Mouse (Mus musculus) WW6 (cell line): ENCODE measurements around the gene Phyhd1.

Experiments
- DNase-seq: peaks from one replicate; pipeline ENCODE4 v3.0.0-alpha.2; 2013; ENCODE audit warnings: low read depth, low spot score

Gene Phyhd1

DNA sequence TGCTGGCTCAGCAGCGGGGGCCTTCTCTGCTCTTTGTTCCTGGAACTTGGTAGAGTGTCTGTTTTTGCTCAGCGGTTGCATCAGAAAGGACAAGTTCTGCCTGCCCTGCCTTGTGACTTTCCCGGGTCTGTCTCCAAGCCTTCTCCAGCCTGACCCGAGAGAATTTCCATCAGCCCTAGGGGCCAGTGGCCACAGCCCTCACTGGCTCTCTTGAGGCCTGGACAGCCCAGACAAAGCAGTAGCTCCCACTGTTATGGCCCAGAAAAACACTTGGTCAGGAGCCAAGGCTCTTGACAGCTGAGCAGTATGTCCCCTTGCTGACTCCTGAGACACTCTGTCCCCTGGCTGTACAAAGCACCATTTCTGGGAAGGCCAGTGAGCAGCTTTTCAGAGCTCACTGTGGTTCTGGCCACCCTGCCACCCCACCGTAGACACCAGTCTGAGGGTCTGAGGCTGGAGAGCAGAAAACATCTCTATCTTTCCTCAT, at the start of gene Phyhd1:
Gene Phyhd1, plus strand, starts transcription at position 437 of the 487 bp plus-strand sequence.
- DNase-seq: no peak

DNA sequence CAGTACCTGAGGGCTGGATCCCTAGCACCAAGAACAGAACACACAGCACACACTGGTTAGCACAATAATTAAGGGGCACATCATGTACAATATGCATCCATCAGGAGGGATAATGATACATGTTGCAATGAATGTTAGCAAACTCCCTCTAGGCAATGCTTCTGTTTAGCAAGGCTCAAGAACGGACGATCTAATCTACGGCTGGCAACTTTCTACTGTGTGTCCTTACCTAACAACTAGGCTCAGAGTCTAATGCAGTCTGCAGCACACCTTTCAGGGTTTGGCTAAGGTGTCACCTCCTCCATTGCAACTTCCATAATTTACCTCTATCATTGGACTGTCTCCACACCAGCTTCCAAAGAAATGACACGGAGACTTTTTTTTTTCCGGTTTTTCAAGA, 49.7 kb upstream of the Phyhd1 start:
- no peak for DNase-seq

DNA sequence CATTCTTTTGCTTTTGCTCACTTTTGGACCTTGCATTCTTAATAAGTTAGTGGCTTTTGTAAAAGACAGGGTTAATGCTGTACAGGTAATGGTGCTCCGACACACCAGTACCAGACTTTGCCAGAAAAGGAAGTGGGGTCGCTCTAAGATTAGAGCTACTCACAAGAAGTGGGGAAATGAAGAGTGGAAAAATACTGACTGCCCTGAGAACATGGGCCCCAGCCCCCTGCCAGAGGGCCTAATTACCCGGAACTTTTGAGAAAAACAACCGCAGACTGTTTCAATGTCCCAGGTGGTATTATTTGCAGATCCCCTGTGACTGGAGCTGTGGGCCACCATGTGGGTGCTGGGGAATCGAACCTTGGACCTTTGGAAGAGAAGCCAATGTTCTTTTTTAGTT, 30.4 kb upstream of the Phyhd1 start:
- no peak for DNase-seq

DNA sequence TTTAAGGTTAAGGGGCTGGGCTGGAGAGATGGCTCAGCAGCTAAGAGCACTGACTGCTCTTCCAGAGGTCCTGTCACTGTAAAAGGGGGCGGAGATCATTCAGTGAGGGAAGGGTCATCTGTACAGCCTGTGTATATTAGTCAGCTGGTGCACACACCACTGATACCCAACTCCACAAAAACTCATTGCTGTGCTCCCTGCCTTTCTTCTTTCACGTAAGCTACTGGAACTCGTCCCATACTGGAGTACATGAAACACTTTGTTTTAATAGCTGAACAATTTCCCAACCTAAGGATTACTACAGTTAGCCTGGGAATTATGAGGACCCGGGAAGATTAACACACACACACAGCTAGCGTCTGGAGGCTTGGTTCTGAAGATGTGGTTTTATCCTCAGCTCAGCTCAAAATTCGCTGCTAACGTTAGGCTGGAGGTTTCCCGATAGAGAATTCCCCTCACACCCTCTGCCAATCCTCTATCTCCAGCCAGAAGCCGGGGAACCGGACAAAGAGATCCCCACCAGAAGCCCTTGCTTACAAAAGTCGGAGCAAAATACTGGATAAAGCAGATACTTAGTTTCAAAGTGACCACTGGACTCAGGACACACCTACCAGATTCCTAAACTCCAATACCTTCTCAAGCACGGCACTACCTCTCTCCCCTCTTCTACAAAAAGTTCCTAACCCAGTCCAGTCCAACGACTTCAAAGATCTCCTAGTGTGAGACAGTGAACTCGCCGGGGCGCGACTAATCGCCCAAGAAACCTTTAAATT, 29.4 kb upstream of the Phyhd1 start:
- no peak for DNase-seq

DNA sequence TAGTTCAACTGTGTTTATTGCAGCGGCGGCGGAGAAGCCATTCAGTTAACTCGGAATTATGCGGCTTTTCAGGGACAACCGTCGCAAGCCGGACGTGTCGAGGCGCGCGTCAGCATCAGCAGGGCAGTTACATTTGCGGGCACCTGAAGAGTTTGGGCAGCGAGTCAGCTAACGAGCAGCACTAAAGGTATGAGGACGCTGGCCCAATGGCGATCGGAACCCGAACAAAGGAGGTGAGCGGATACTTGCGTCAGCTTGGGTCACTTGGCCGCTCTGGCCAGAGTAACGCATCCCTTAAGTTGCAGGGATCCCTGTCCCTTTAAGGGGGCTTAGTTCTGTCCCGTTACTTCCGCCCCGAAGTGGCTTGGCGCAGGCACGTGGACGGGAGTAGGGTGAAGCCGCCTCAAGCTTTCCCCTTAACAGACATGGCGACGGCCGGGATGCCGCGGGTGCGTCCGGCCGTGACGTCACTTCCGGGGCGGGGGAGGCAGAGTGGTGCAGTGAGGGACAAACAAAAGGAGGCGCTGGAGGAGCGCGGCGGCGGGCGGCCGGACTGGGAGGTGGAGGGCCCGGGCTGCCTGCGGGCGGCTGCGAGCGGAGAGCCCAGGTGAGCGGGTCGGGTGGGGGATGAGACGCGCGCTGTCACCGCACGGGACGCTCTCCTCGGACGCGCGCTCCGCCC, 28.7 kb upstream of the Phyhd1 start, which contains the start of gene Lrrc8a:
Gene Lrrc8a, plus strand, starts transcription at position 517 of the 682 bp plus-strand sequence.
- peak; percentile 87 for DNase-seq

GRCm38 (mm10) chr2:30237881-30238280, 28.1 kb upstream of the Phyhd1 start:
- no peak for DNase-seq

- DNase-seq: no peak
Measured at GRCm38 (mm10) chr2:30238906-30239465, 27.0 kb upstream of the Phyhd1 start.

- no peak for DNase-seq
Measured at GRCm38 (mm10) chr2:30239777-30240176, 26.2 kb upstream of the Phyhd1 start.

GRCm38 (mm10) chr2:30240267-30240666, 25.7 kb upstream of the Phyhd1 start, which contains the start of gene Gm28035:
Gm28035 (plus strand) TSS chr2:30240567.
- no peak for DNase-seq

DNA sequence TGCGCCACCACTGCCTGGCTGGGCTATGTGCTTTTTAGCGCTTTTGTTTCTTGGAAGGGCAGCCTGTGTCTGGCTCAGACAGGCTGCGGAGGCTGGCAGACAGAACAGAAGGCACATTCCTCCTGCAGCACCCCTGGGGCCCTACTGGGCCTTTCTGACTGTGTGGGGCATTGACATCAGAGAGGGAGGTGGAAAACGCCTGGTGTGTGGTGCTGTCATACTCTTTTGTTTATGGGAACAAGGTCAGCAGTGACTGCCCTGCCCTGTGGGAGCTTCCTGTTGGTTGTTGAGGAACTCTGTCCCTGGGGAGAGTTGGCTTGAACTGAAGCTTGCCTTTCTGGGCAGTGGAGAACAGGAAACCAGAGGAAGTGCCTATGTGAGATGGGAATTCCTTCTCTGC, 23.5 kb upstream of the Phyhd1 start:
- no peak for DNase-seq

DNA sequence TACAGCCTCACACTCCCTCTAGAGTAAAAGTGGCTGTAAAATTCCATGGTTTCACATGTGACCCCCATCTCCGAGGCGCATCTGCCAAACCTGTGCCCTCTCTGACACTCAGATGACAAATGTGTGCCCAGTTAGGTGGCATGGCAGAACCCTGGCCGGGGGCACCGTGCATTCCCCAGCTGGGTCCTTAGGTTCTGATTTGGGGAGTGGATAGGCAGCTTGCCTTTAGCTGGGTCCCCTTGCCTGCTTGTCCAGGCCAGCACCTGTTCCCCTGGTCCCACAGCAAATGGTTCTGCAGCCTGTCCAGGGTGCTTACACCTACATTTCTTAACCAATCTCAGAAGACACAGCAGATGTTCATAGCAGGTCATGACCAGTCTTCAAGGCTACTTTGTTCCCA, 22.6 kb upstream of the Phyhd1 start:
- DNase-seq: no peak

DNA sequence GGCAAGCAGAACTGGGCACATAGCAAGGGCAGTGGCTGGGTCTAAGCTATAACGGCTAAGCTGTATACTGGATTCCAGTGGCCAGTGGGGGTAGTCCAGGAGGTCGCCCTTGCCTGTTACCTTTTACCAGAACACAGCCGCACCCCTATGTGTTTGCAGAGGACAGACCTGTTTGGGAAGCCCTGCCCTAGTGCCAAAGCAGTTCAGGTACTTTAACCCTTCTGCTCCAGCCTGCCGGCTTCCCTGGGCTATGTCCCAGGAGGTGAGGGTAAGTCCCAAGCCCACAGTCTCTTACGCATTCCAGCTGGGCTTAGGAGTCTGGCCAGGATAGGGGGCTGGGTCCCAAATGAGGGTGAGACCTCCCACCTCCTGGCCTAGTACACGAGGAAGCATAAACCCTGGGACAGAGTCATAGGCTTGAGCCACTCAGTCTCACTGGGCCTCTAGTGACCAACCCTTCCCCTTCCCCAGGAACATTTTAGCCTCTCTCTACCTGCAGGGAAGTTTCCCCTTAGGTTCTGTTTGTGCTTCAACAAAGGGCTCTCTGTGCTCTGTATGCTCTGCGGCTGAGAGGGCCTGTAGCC, 21.3 kb upstream of the Phyhd1 start:
- DNase-seq: no peak

GRCm38 (mm10) chr2:30247036-30247435, 19.0 kb upstream of the Phyhd1 start:
- no peak for DNase-seq

GRCm38 (mm10) chr2:30247681-30248080, 18.3 kb upstream of the Phyhd1 start:
- DNase-seq: no peak

DNA sequence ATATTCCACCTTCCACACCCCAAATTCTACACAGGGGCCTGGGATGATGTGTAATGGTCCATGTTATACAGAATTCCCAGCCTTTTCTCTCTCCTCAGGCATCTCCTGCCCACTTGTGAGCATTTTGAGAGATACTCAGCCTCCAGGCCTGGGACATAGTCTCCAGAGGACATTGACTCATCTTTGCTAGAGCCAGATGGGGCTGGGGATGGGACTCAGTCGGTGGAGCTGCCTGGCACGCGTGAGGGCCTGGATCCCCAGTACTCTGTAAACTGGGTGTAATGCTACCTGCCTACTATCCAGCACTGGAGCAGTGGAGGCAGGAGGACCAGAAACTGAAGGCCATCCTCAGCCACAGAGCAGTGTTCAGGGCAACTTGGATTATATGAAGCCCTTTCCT, 16.8 kb upstream of the Phyhd1 start:
- DNase-seq: no peak

DNA sequence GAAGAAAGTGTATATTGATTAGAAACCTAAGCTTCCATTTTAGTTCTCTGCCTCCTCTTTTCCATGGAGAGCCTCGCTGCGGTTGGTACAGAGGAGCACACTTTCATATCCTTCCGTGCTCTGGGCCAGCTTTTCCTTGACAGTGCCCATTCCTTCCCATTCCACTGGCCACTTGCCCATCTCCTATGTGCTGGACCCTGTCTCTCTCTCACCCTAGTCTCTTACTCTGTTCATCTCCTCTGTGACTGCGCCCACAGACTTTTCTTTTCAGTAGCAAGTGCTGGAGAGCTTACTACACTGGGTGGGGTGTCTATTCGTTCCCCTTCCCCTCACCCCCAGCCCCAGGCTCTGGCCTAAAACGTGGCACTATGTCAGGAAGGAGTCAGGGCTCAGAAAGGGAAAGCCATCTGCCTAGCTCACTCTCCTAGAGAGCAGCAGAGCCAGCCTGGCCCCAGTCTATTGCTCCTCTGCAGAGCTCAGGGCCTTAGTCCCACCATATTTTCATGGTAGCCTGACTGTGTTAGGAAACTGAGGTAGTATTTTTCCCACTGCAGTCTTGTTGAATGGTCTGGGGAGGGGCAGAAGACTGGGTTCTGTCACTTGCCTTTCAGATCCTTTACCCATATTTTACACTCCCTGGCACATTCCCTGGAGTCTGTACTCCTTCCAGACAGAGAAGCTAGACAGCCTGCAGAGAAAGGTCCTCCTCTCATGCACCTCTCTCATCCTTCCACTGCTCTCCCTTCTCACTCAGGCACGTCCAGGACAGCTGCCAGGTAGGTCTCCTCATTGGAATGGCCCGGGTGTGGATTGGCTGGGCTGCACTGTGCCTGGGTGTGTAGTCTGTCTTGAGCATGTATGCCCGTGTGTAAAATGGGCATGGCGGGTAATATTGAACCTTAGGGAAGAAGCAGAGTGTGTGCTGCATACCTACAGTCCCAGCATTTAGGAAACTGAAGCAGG, 15.6 kb upstream of the Phyhd1 start:
- DNase-seq: no peak

DNA sequence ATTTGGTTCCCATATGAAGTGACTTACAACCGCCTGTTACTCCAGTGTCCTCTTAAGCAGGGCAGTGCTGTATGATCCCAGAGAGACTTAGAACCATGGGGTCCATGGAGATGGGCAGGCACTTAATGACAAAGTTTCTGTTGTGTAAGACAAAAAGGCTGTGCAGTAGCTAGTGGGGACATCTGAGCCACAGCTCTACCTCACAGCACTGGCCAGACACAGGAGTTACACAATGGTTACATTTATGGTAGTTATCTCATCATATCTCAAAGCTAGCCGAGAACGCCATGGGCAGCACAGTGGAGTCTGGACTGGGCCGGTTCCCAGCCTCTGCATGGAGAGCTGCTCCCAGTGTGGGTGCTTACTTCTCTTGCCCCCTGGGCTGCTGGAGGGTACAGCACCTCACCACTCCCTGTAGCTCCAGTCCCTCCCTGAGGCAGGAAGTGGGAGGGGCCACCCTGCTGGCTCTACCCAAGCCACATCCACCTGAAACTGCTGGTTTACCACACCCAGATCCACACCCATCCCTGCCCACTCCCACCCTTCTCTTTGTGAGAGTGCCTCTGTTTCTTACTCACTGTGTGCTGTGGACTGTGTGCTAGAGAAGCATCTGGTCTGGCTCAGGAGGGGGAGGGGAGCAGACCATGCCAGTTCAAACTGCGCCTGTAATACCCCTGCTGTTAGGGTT, 14.4 kb upstream of the Phyhd1 start:
- DNase-seq: no peak

DNA sequence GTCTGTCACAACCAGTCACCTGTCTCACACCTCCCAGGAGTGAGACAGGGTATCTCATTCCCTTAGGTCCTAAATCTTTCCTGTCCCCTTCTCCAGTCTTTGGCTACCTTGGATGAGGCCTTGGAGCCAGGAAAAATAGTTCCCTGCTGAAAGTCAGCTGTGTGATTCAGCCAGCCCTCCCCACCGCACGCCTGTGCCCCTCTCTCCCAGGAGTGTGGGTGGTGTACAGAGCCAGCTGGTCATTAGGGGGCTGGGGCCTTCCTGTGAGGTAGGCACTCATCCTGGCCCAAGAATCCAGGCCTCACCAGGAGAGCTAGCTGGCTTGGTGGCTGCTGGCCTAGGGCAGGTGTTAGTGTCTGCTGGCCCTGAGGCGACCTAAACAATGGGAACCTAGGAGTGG, 13.5 kb upstream of the Phyhd1 start:
- DNase-seq: no peak

DNA sequence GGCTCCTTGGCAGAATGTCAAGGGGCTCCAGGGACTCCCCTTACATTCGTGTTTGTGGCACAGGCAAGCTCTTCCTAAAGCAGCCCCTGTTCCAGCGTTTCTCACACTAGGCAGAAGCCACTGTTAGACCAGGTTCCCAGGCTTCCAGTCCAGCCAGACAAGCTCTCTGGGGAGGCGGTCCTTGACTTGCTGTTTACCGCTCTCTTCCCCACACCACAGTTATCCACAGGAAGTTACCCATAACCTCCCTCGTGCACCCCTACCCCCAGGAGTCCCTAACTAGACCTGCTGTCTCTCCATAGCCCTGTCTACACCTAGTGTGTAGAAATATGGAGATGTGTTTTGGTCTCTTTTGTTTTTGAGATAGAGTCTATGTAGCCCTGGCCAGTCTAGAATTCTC, 12.2 kb upstream of the Phyhd1 start:
- DNase-seq: no peak

- no peak for DNase-seq
Measured at GRCm38 (mm10) chr2:30255631-30256395, 10.2 kb upstream of the Phyhd1 start.
